Mouse (Mus musculus) midbrain, embryonic 12.5 days (tissue): ENCODE measurements around the gene Anxa9. TPM values are rescaled to one million over a fixed set of nuclear protein-coding genes. Genes with fewer than 3 reads are reported as not detected.
"Not testable (repeated sequence)": the region's sequence is repeated elsewhere in the genome, so short reads cannot be mapped to it uniquely, and the experiment has no call there.

Experiments used
- ATAC-seq: fragments of 200-750 bp; cut with Nextera tagmentation; 2 replicates; pipeline ENCODE4 v1.8.0; 2017; ENCODE audit warnings: low read depth, moderate TSS enrichment, moderate library complexity; ENCODE audit not compliant: low FRiP score
- H3K27ac ChIP-seq: fragments of 300-500 bp; sonication (generic); replicated peaks from 2 replicates; pipeline ENCODE4 v1.5.1; 2016; ENCODE audit warnings: mild to moderate bottlenecking
- H3K27me3 ChIP-seq: fragments of 300-500 bp; sonication (generic); 2 replicates; pipeline ENCODE4 v1.6.1; 2016; ENCODE audit warnings: mild to moderate bottlenecking
- H3K36me3 ChIP-seq: fragments of 300-500 bp; sonication (generic); 2 replicates; pipeline ENCODE4 v1.6.1; 2016
- H3K4me1 ChIP-seq: fragments of 300-500 bp; sonication (generic); 2 replicates; pipeline ENCODE4 v1.6.1; 2016
- H3K4me2 ChIP-seq: fragments of 300-500 bp; sonication (generic); replicated peaks from 2 replicates; pipeline ENCODE4 v1.6.1; 2016; ENCODE audit warnings: mild to moderate bottlenecking, moderate library complexity
- H3K4me3 ChIP-seq: fragments of 300-500 bp; sonication (generic); 2 replicates; pipeline ENCODE4 v1.5.1; 2016; ENCODE audit warnings: mild to moderate bottlenecking
- H3K9ac ChIP-seq: fragments of 300-500 bp; sonication (generic); replicated peaks from 2 replicates; pipeline ENCODE4 v1.6.1; 2016; ENCODE audit warnings: mild to moderate bottlenecking, moderate library complexity
- H3K9me3 ChIP-seq: fragments of 300-500 bp; sonication (generic); 2 replicates; pipeline ENCODE4 v1.6.1; 2016; ENCODE audit warnings: mild to moderate bottlenecking
- WGBS: fragments of 180-500 bp; shearing (Covaris S2); methylation state at CpG from one replicate; pipeline ENCODE4 v1.1.7; 2016; 5-methylcytosine and 5-hydroxymethylcytosine counted together
- polyA plus RNA-seq: library from polyadenylated mRNA; unstranded; fragments of >200 nt; fragmentation: Nextera tagmentation; extraction: Ambion mirVana; gene quantifications from 2 replicates; pipeline ENCODE4 v1.2.1, GENCODE M21; 2016

Anxa9 gene
- 1.0 and 1.1 TPM in 2 replicates for polyA plus RNA-seq

DNA sequence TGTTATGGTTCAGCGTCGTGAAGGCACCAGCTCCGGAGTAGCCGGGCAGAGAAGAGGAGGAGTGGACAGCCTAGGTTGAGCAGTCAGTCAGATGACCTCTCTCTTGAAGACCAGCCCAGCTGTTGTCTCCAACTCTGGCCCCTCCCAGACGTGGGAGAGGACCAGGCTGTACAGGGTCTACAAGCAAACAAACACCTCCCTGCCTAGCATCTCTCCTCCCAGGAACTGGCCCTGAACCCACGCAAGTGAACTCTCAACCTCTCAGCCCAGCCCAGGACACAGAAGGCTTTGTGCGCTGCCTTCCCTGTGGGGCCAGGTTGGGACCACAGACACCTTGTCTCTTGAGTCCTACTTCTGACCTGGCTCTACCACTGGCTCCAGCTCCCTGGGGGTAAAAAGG, at the start of gene Anxa9:
Anxa9 (minus strand) TSS at position 77 of the 400 bp plus-strand sequence.
- no peak within 1 kb of the TSS for H3K27ac ChIP-seq
- no peak within 1 kb of the TSS for H3K4me3 ChIP-seq
- no peaks in the 10 kb centered on the region for H3K4me1 ChIP-seq
- H3K4me2 ChIP-seq = no peak within 1 kb of the TSS
- no peaks in the 10 kb centered on the region for H3K36me3 ChIP-seq
- 77% methylated on average over 7 of the region's 7 CpGs for WGBS
- H3K27me3 ChIP-seq = no peaks in the 10 kb centered on the region
- no peak within 1 kb of the TSS for H3K9ac ChIP-seq
- ATAC-seq = no peak
- H3K9me3 ChIP-seq = no peaks in the 10 kb centered on the region

DNA sequence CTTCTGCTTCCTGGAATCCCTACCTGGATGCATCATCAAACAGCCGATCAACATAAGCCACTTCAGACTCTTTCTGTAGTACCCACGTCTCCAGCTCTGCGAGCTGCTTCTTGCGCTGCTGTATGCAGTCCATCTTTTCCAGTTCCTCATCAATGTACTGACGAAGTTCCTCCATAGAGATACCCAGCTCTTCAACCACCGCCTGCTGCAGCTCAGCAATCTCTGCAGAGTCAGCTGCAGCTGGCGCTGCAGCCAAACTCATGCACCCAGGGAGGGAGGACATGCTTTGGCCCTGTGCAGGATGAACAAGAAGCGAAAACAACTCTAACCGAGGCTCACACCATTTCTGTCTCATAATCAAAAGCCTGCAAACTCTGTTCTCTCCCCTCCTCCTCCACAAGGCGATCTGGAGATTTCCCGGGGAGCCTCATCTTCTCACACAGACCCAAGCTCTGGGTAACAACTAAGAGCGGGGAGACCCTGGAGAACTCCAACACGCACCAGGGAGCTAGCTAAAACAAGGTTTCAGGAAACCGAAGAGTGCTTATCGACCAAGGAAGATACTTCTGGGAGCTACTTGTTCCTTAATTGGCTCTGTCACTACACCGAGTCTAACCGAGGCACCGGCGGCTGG, 49.1 kb upstream of the Anxa9 start:
- H3K4me2 ChIP-seq = peak overlapping the region; percentile 50
- ATAC-seq, H3K27me3 ChIP-seq, H3K9me3 ChIP-seq, H3K4me1 ChIP-seq, H3K9ac ChIP-seq, H3K27ac ChIP-seq: not testable (repeated sequence)
- H3K36me3 ChIP-seq = peaks cover 22% of the 10 kb centered on the region
- WGBS = 33% methylated on average over 10 of the region's 19 CpGs
- peak overlapping the region; percentile 60 for H3K4me3 ChIP-seq

DNA sequence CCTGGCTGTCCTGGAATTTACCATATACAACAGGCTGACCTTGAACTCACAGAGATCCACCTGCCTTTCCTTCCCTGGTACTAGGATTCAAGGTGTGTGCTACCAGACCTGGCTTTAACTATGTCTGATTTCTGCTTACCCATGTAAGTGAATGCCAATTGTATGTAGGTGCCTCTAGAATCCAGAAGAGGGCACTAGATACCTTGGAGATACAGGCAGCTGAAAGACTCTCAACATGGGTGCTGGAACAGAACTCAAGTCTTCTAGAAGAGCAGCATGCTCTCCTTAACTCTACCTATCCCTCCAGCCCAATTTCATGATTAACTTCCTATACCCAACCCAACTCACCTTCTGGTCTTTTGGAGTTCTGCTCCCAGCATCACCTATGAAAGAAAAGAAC, 42.5 kb upstream of the Anxa9 start:
- Histone ChIP-seq H3K4me1 (no peaks in the 10 kb centered on the region), H3K36me3 (peaks cover 74% of the 10 kb centered on the region), H3K4me3 (no peak overlapping the region), H3K27me3 (no peaks in the 10 kb centered on the region), H3K9ac (no peak overlapping the region), H3K4me2 (no peak overlapping the region), H3K9me3 (0 out of 2 replicates have a peak, but pooled peaks cover 3% of the 10 kb centered on the region), H3K27ac (no peak overlapping the region)
- ATAC-seq = no peak

DNA sequence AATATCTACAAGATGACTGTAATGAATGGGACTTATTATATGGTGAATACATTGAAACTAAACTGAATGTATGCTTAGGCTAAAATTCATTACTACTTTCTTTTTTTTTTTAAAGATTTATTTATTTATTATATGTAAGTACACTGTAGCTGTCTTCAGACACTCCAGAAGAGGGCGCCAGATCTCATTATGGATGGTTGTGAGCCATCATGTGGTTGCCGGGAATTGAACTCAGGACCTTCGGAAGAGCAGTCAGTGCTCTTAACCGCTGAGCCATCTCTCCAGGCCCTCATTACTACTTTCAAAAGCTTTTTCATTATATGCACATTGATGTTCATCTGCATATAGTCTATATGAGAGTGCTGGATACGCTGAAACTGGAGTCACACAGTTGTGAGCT, 41.4 kb upstream of the Anxa9 start:
- ATAC-seq, H3K27ac ChIP-seq, H3K4me2 ChIP-seq, H3K27me3 ChIP-seq, H3K9me3 ChIP-seq, H3K4me3 ChIP-seq, H3K9ac ChIP-seq, H3K4me1 ChIP-seq: not testable (repeated sequence)
- H3K36me3 ChIP-seq = peaks cover 74% of the 10 kb centered on the region
- WGBS = 92% methylated on average over 5 of the region's 5 CpGs

DNA sequence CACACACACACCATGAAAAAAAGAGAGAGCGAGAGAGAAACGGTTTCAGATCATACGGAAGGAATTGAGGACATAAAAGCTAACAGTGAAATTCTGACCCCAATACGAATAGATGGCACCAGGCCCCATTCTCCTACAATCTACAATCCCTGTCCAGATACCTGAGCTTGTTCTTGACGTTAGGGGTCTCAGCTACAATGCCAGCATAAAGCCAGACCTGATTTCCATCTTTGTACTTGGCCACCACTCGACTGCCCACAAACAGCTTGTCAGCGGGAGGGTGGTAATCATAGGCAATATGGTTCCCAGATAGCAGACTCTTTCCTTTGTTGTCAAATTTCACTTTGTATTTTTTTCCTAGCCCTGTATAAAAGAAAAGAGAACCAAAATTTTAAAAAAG, 39.5 kb upstream of the Anxa9 start:
- WGBS = over 99% methylated on average over 7 of the region's 7 CpGs
- Histone ChIP-seq H3K9ac (no peak overlapping the region), H3K9me3 (0 out of 2 replicates have a peak, but pooled peaks cover 3% of the 10 kb centered on the region), H3K27me3 (no peaks in the 10 kb centered on the region), H3K27ac (no peak overlapping the region), H3K4me3 (no peak overlapping the region), H3K36me3 (peaks cover 76% of the 10 kb centered on the region), H3K4me2 (no peak overlapping the region), H3K4me1 (no peaks in the 10 kb centered on the region)
- ATAC-seq = no peak

DNA sequence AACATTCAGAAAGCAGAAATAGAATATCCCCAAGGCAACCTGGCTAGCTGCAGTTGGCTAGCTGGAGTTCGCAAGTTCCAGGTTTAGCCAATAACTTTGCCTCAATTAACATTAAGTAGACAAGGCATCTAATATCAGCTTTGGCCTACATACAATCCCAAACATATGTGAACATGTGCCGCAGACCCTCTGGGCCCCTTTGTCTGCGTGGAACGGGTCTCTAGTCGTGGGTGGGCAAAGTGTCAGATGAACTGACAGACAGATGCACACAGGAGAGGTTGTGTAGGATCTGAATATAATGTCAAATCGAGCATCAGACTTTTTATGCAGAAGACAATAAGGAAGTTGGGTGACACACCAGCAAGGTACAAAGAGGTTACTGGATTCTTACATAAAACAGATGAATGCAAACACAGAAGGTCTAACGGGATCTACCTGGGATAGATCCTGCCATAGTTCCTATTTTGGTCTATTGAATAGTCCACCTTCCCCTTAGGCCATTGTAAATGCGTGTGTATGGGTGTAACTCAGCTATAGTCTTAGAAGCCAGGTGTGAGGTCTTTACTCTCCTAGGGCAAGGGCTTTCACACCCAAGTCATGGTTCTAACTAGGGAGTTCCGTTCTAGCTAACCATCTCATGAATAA, 36.5 kb upstream of the Anxa9 start:
- H3K9me3 ChIP-seq = not testable (repeated sequence)
- peaks cover 89% of the 10 kb centered on the region for H3K36me3 ChIP-seq

DNA sequence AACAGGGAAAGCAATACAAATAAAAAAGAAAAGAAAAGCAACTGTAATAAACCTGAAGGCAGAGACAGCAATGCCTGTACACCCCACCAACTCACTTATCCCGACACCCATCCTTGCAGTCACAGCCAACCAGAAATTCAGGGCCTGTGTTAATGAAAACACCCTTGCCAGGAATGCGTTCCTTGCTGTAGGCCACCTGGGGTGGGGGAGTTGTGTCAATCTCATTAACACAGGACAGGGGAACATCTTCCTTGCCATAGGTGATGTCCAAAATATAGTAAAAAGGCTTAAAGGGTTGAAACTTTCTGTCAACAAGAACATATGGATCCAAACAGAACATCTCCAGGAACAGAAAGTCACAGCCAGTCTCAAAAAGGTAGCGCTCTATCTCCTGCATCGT, 31.3 kb upstream of the Anxa9 start:
- WGBS = 96% methylated on average over 4 of the region's 4 CpGs
- H3K36me3 ChIP-seq = peaks cover 93% of the 10 kb centered on the region

More for the DNA sequence above, 36.5 kb upstream of the Anxa9 start:
- H3K4me3 ChIP-seq, ATAC-seq, H3K4me2 ChIP-seq, H3K27me3 ChIP-seq, H3K9ac ChIP-seq, H3K27ac ChIP-seq, H3K4me1 ChIP-seq: not testable (repeated sequence)
- WGBS = 98% methylated on average over 9 of the region's 9 CpGs

DNA sequence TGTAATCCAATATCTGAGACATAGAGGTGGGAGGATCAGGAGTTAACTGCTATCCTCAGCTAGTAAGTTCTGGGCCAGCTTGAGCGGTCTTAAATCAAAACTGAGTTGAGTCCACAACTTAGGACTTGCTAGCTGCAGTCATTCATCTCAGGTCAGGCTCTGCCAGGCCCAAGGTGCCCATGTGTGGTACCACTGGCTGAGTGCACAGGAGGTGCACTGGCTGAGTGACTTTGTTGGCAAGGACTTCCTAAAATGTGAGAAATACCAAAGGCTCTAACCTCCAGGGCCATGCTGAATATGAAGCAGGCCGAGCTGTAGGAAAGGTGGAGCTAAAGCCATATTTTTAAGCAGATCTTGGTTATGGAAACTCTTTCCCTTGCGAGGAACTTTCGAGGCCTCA, 30.4 kb upstream of the Anxa9 start:
- Histone ChIP-seq H3K4me2 (no peak overlapping the region), H3K4me3 (no peak overlapping the region), H3K9ac (no peak overlapping the region), H3K36me3 (peaks cover 93% of the 10 kb centered on the region), H3K4me1 (no peaks in the 10 kb centered on the region), H3K9me3 (no peaks in the 10 kb centered on the region), H3K27ac (no peak overlapping the region), H3K27me3 (no peaks in the 10 kb centered on the region)
- ATAC-seq = no peak
- WGBS = 97% methylated on average over 4 of the region's 4 CpGs

More for the DNA sequence above, 31.3 kb upstream of the Anxa9 start:
- Histone ChIP-seq H3K4me2 (no peak overlapping the region), H3K4me3 (no peak overlapping the region), H3K27me3 (no peaks in the 10 kb centered on the region), H3K4me1 (no peaks in the 10 kb centered on the region), H3K27ac (no peak overlapping the region), H3K9ac (no peak overlapping the region), H3K9me3 (no peaks in the 10 kb centered on the region)
- ATAC-seq = no peak

DNA sequence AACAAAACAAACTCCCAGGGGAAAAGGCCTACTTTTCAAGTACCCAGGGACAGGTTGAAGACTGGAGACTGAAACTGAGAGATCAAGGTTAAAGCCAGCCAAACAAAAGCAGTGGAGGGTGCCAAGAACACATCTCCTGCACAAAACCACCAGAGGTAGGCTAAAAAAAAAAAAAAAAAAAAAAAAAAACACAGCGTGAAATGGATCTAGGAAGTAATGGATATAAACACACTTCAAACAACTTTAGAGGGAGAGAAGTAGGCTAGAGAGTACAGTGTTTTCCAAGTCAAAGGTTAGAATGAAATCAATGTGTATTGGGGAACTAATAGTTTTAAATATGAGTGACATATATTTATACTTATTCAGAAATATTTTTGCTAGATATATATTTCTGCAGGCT, 24.6 kb upstream of the Anxa9 start:
- Histone ChIP-seq H3K9me3 (no peaks in the 10 kb centered on the region), H3K9ac (no peak overlapping the region), H3K4me3 (no peak overlapping the region), H3K36me3 (peaks cover 80% of the 10 kb centered on the region), H3K4me1 (no peaks in the 10 kb centered on the region), H3K27me3 (no peaks in the 10 kb centered on the region), H3K4me2 (no peak overlapping the region), H3K27ac (no peak overlapping the region)
- 86% methylated on average over 1 of the region's 1 CpGs for WGBS
- no peak for ATAC-seq

DNA sequence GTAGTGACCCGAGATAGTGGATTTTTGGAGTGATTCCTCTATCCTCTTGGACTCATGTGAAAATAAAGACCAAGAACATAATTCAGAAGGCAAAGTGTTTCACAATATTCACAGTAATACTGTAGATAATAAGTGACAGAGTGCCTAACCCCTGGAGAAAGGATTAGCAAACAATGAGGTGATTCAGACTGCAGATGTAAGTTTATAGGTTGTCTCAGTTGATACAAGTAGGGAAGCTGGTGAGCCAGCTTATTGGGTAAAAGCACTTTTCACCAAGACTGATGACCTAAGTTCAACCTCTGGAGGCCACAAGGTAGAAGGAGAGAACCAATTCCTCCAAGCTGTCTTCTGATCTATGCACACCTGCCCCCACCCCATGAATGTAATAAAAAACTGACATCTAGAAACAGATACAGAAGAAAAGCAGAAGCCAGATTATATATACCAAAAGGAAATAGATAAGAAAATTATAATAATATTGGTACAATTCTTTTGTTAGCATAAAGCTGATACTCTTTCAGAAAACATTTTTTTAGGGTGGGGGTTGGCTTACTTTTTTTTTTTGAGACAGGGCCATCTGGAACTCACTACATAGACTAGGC, 21.9 kb upstream of the Anxa9 start:
- H3K4me1 ChIP-seq = no peaks in the 10 kb centered on the region
- H3K4me2 ChIP-seq = no peak overlapping the region
- no peak overlapping the region for H3K9ac ChIP-seq
- H3K27ac ChIP-seq = no peak overlapping the region
- no peak for ATAC-seq
- 88% methylated on average over 1 of the region's 1 CpGs for WGBS
- no peaks in the 10 kb centered on the region for H3K9me3 ChIP-seq
- H3K36me3 ChIP-seq = peaks cover 85% of the 10 kb centered on the region
- H3K27me3 ChIP-seq = no peaks in the 10 kb centered on the region
- no peak overlapping the region for H3K4me3 ChIP-seq

DNA sequence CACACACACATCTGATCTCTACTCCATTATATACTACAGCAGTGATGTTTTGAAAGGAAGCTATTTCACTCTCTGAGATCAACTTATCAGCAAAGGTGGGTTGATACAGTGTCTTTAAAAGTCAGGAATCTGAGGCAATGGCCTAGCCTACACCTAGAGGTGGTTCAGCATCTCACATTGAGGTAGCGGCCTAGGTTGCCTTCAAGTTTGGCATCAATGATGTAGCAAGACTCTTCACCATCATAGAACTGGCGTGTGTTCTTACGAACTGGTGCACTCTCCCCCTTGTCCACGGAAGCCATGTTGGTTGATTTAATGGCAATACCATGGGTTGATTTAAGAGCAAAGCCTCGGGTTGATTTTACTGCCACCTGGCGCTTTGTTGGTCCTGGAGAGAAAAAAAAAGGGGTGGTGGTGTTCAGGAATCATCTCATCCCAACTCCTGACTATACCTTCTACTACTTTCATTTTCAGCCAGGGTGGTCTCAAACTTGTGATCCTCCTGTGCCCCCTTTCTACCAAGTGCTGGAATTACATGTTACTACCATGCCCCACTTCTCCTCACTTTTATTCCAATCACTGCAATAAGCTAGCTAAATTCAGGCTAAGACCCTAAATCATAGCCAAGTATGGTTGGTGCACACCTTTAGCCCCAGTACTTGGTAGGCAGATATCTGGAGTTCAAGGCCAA, 17.6 kb upstream of the Anxa9 start:
- Histone ChIP-seq H3K27me3 (no peaks in the 10 kb centered on the region), H3K9me3 (no peaks in the 10 kb centered on the region), H3K27ac (no peak overlapping the region), H3K4me3 (no peak overlapping the region), H3K4me1 (peaks cover 3% of the 10 kb centered on the region; the same call in 1 of the 2 replicates), H3K36me3 (peaks cover 92% of the 10 kb centered on the region), H3K9ac (no peak overlapping the region), H3K4me2 (no peak overlapping the region)
- 96% methylated on average over 6 of the region's 6 CpGs for WGBS
- no peak for ATAC-seq

DNA sequence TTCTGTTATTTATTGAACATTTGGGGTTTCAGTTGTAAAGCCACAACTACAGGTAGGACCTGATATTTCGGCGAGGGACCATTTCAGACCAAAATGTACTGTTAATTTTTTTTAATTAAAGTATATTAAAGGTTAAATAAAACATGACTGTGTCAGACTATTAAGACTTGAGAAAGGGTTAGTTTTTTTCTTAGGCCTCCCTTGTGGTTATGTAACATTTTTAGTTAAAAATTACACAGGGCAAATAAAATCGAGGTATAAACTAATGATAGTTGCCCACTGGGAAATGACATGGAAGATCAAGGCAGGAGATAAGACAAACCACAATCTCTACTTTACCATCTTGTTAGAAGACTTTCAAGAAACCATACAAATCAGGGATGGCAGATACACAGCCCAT, 16.5 kb upstream of the Anxa9 start:
- H3K4me2 ChIP-seq = no peak overlapping the region
- 95% methylated on average over 3 of the region's 3 CpGs for WGBS
- H3K4me1 ChIP-seq = peaks cover 11% of the 10 kb centered on the region; the same call in 1 of the 2 replicates
- H3K9me3 ChIP-seq = no peaks in the 10 kb centered on the region
- no peak overlapping the region for H3K9ac ChIP-seq
- H3K4me3 ChIP-seq = no peak overlapping the region
- H3K27me3 ChIP-seq = no peaks in the 10 kb centered on the region
- peaks cover 85% of the 10 kb centered on the region for H3K36me3 ChIP-seq
- no peak for ATAC-seq
- H3K27ac ChIP-seq = no peak overlapping the region
